Mouse (Mus musculus): ENCODE measurements at regions not wholly inside any gene's neighbourhood (a gene's known extent, or its start where the extent isn't known, plus 50 kb on each side); places are given as distances from the start of the nearest gene placed in this dataset.
"Not testable (repeated sequence)": the region's sequence is repeated elsewhere in the genome, so short reads cannot be mapped to it uniquely, and the experiment has no call there.

GRCm38 (mm10) chr5:118483532-118483931 lies 76.9 kb upstream of the Med13l start (continued):
- TF ChIP-seq MEF2A (IDR thresholded peaks at IDR 0.05; ENCODE audit: extremely low read depth, insufficient replicate concordance, low read depth, low read length, poor library complexity, severe bottlenecking), result no peak
- TF ChIP-seq SIN3A (IDR thresholded peaks at IDR 0.05; ENCODE audit: low read length), result peak; percentile 87
- TF ChIP-seq POLR2AphosphoS2 (IDR thresholded peaks at IDR 0.05; ENCODE audit: low read length), result peak; percentile 28; the same call in 1 of the 2 replicates
- no peak for TF ChIP-seq RAD21 (IDR thresholded peaks at IDR 0.05; ENCODE audit: low read depth, low read length)
- TF ChIP-seq HCFC1 (IDR thresholded peaks at IDR 0.05; ENCODE audit: low read depth, low read length), result peak; percentile 62
- no peak for TF ChIP-seq ELF1 (IDR thresholded peaks at IDR 0.05; ENCODE audit: low read depth, low read length)
- peak; percentile 64; the same call in 1 of the 2 replicates for TF ChIP-seq MXI1 (IDR thresholded peaks at IDR 0.05; ENCODE audit: low read depth, low read length)
- peak; percentile 81 for TF ChIP-seq CHD2 (IDR thresholded peaks at IDR 0.05; ENCODE audit: low read length)

GRCm38 (mm10) chr5:118485191-118485590 lies 75.3 kb upstream of the Med13l start:
- no peak overlapping the region for H3K4me3 ChIP-seq (ENCODE audit: control insufficient read depth in 1 of 2, insufficient read depth in 1 of 2, low read depth in 2 of 2, low read length in 2 of 2)
- no peaks in the 10 kb centered on the region for H3K27me3 ChIP-seq (ENCODE audit: control insufficient read depth in 1 of 2, insufficient read depth in 2 of 2, low read length in 2 of 2)
- H3K27ac ChIP-seq (ENCODE audit: control insufficient read depth, low read depth, low read length), result no peak overlapping the region
- TF ChIP-seq TAL1 (IDR thresholded peaks at IDR 0.05; ENCODE audit: low read length), result no peak
- TF ChIP-seq SIN3A (IDR thresholded peaks at IDR 0.05; ENCODE audit: low read length), result no peak
- TF ChIP-seq USF2 (IDR thresholded peaks at IDR 0.05; ENCODE audit: borderline replicate concordance in 1 of 2, insufficient read depth in 1 of 2, low read depth in 1 of 2, low read length in 2 of 2), result no peak
- TF ChIP-seq ZKSCAN1 (IDR thresholded peaks at IDR 0.05; ENCODE audit: low read depth, low read length), result no peak
- no peak for TF ChIP-seq MEF2A (IDR thresholded peaks at IDR 0.05; ENCODE audit: extremely low read depth, insufficient replicate concordance, low read depth, low read length, poor library complexity, severe bottlenecking)
- no peak for TF ChIP-seq MYC (IDR thresholded peaks at IDR 0.05; ENCODE audit: low read depth, low read length)
- no peak for TF ChIP-seq NRF1 (IDR thresholded peaks at IDR 0.05; ENCODE audit: insufficient read depth, low read depth, low read length, poor library complexity, severe bottlenecking)
- no peak for TF ChIP-seq SMC3 (IDR thresholded peaks at IDR 0.05; ENCODE audit: low read depth, low read length)
- TF ChIP-seq CHD2 (IDR thresholded peaks at IDR 0.05; ENCODE audit: low read length), result no peak
- no peak for TF ChIP-seq USF1 (IDR thresholded peaks at IDR 0.05; ENCODE audit: low read depth, low read length)
- TF ChIP-seq KAT2A (conservative IDR thresholded peaks at IDR 0.05; ENCODE audit: low read depth, low read length), result no peak
- TF ChIP-seq ETS1 (IDR thresholded peaks at IDR 0.05; ENCODE audit: low read depth, low read length), result no peak
- no peak for TF ChIP-seq MAFK (IDR thresholded peaks at IDR 0.05; ENCODE audit: borderline replicate concordance, low read depth, low read length)
- no peak for TF ChIP-seq TBP (IDR thresholded peaks at IDR 0.05; ENCODE audit: low read depth, low read length)
- TF ChIP-seq JUND (IDR thresholded peaks at IDR 0.05; ENCODE audit: low read depth, low read length), result no peak
- no peak for TF ChIP-seq ZNF384 (IDR thresholded peaks at IDR 0.05; ENCODE audit: low read depth, low read length)
- TF ChIP-seq POLR2AphosphoS5 (IDR thresholded peaks at IDR 0.05; ENCODE audit: borderline replicate concordance, low read depth, low read length), result no peak
- no peak for TF ChIP-seq ZMIZ1 (IDR thresholded peaks at IDR 0.05; ENCODE audit: low read depth, low read length)
- TF ChIP-seq E2F4 (IDR thresholded peaks at IDR 0.05; ENCODE audit: borderline replicate concordance, low read depth, low read length), result no peak
- TF ChIP-seq POLR2A (IDR thresholded peaks at IDR 0.05; ENCODE audit: control insufficient read depth in 1 of 2, insufficient read depth in 1 of 2, low read depth in 1 of 2, low read length in 2 of 2, poor library complexity in 1 of 2), result no peak
- no peak overlapping the region for H3K9ac ChIP-seq (ENCODE audit: control insufficient read depth, low read depth, low read length, poor library complexity, severe bottlenecking)
- H3K36me3 ChIP-seq (ENCODE audit: control insufficient read depth in 1 of 2, insufficient read depth in 2 of 2, low read length in 2 of 2), result peaks cover 0 to 47% of the 10 kb centered on the region in 2 experiments; a peak in 2 of 4 replicates
- peaks cover 18 to 72% of the 10 kb centered on the region in 2 experiments for H3K4me1 ChIP-seq (ENCODE audit: control insufficient read depth in 1 of 2, insufficient read depth in 2 of 2, low read length in 2 of 2)
- no peaks in the 10 kb centered on the region for H3K9me3 ChIP-seq (replicated peaks; ENCODE audit: insufficient read depth, low read length)
- H3K79me2 ChIP-seq (ENCODE audit: control insufficient read depth, insufficient read depth, low read length, poor library complexity), result no peaks in the 10 kb centered on the region; the same call in 1 of the 2 replicates
- DNase-seq (ENCODE audit: low read depth, low spot score), result no peak

- Histone ChIP-seq H3K36me3 (ENCODE audit: control insufficient read depth in 1 of 2, insufficient read depth in 2 of 2, low read length in 2 of 2) (peaks cover 0 to 15% of the 10 kb centered on the region in 2 experiments; a peak in 2 of 4 replicates), H3K4me1 (ENCODE audit: control insufficient read depth in 1 of 2, insufficient read depth in 2 of 2, low read length in 2 of 2) (peaks cover 5 to 20% of the 10 kb centered on the region in 2 experiments)
- not testable (repeated sequence) for H3K9me3 ChIP-seq (replicated peaks; ENCODE audit: insufficient read depth, low read length); H3K27ac ChIP-seq (ENCODE audit: control insufficient read depth, low read depth, low read length); DNase-seq (ENCODE audit: low read depth, low spot score); H3K79me2 ChIP-seq (ENCODE audit: control insufficient read depth, insufficient read depth, low read length, poor library complexity); H3K4me3 ChIP-seq (ENCODE audit: control insufficient read depth in 1 of 2, insufficient read depth in 1 of 2, low read depth in 2 of 2, low read length in 2 of 2); H3K9ac ChIP-seq (ENCODE audit: control insufficient read depth, low read depth, low read length, poor library complexity, severe bottlenecking); H3K27me3 ChIP-seq (ENCODE audit: control insufficient read depth in 1 of 2, insufficient read depth in 2 of 2, low read length in 2 of 2)
Measured at GRCm38 (mm10) chr5:118492522-118492921, 68.0 kb upstream of the Med13l start.
